Mouse (Mus musculus) adrenal gland, adult 8-10 months (tissue): Measurements from ENCODE around the gene Mecom. TPM values are rescaled to one million over a fixed set of nuclear protein-coding genes. Genes with fewer than 3 reads are reported as not detected.
A peak's percentile ranks its signal among the peaks of the same experiment; 100 is the strongest.
"Not testable (repeated sequence)": the region's sequence is repeated elsewhere in the genome, so short reads cannot be mapped to it uniquely, and the experiment has no call there.

Experiments used
- DNase-seq: peaks from one replicate; pipeline ENCODE4 v3.0.0; 2022
- total RNA-seq, 4 experiments: library from RNA; stranded (reverse); gene quantifications; 2 replicates each; pipeline ENCODE4 v1.2.4; 2022

The Mecom gene
- 1 to 10 TPM; 5.9 to 8.9 (median 6.3) TPM for total RNA-seq

GRCm38 (mm10) chr3:30547908-30548307, at the start of gene Mecom:
Gene Mecom (minus strand): TSS chr3:30548008.
- DNase-seq = no peak

- no peak for DNase-seq
Measured at GRCm38 (mm10) chr3:30597271-30597670, 49.5 kb upstream of the Mecom start.

- DNase-seq = no peak
Measured at GRCm38 (mm10) chr3:30595111-30595832, 47.5 kb upstream of the Mecom start.

- DNase-seq = no peak
Measured at GRCm38 (mm10) chr3:30593719-30594485, 46.1 kb upstream of the Mecom start.

- no peak for DNase-seq
Measured at GRCm38 (mm10) chr3:30592418-30592853, 44.6 kb upstream of the Mecom start.

- no peak for DNase-seq
Measured at GRCm38 (mm10) chr3:30588865-30589264, 41.1 kb upstream of the Mecom start.

GRCm38 (mm10) chr3:30573549-30573948, 25.7 kb upstream of the Mecom start:
- no peak for DNase-seq

- DNase-seq = not testable (repeated sequence)
Measured at GRCm38 (mm10) chr3:30566333-30566732, 18.5 kb upstream of the Mecom start.

- no peak for DNase-seq
Measured at GRCm38 (mm10) chr3:30560677-30561314, 13.0 kb upstream of the Mecom start.

- no peak for DNase-seq
Measured at GRCm38 (mm10) chr3:30553741-30554140, 5.9 kb upstream of the Mecom start.

GRCm38 (mm10) chr3:30550218-30550617, 2.4 kb upstream of the Mecom start:
- DNase-seq = no peak

- no peak for DNase-seq
Measured at GRCm38 (mm10) chr3:30548928-30549327, 1.1 kb upstream of the Mecom start.

- DNase-seq = no peak
Measured at GRCm38 (mm10) chr3:30546831-30547369, 908 bp downstream of the Mecom start.

- no peak for DNase-seq
Measured at GRCm38 (mm10) chr3:30546366-30546765, 1.4 kb downstream of the Mecom start.

GRCm38 (mm10) chr3:30545246-30545645, 2.6 kb downstream of the Mecom start:
- no peak for DNase-seq

- DNase-seq = no peak
Measured at GRCm38 (mm10) chr3:30544305-30544704, 3.5 kb downstream of the Mecom start.

- peak; percentile 18 for DNase-seq
Measured at GRCm38 (mm10) chr3:30535821-30536220, 12.0 kb downstream of the Mecom start.

GRCm38 (mm10) chr3:30520751-30521150, 27.1 kb downstream of the Mecom start:
- DNase-seq = not testable (repeated sequence)

GRCm38 (mm10) chr3:30519425-30519824, 28.4 kb downstream of the Mecom start:
- no peak for DNase-seq

- no peak for DNase-seq
Measured at GRCm38 (mm10) chr3:30515795-30516170, 32.0 kb downstream of the Mecom start.

GRCm38 (mm10) chr3:30514901-30515794, 32.7 kb downstream of the Mecom start:
- peak; percentile 11 for DNase-seq
